Mouse (Mus musculus): ENCODE data around the gene Irf8.

DNA sequence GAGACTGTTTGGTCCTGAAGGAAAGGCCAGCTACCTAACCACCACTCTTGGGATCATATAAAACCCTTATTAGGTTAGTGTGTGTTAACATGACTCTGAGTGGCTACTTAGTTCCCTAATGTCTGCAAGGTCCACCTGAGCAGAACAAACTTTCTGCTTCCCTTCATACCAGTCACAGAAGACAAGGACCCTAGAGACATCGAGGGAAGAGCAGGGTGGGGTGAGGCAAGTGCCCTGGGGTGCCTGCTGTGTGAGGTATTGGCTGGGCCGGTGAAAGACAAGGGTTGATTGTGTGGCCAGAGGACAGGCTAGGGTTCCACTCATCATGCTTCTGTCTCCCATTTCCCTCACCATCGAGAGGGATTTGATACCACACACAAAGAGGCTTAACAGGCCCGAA, 21.8 kb downstream of the Irf8 start:
- TF ChIP-seq CTCF (IDR thresholded peaks at IDR 0.05; ENCODE audit: extremely low read depth, insufficient read length, insufficient replicate concordance, low read depth, low read length): no peak
- TF ChIP-seq POLR2A (IDR thresholded peaks at IDR 0.05; ENCODE audit: low read depth, low read length): no peak
